ENCODE assay signal across 9 mouse cellular contexts in the genomic region with DNA sequence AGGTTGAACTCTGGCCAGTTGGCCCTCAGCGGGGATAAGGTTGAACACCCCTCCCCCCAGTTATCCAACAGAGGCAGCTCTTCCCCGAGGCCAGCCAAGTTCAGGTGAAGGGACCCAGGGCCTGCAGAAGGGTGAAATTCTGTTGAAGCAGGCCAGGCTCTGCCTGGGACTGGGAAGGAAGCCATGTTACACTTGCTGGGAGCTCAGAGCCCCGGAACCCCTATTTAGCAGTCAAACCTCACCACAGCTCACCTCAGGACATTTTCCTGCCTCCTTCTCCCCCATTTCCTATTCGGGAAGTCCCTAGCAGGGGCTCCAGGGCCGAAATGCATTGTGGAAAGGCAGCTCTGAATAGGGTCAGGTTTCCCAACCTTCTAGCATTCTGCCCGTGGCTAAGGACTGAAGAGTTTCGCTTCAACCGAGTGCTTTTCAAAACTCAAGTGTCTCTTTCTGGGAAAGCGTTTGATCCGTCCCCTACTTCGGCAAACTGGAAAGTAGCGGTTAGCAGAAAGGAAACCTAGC. TPM values are rescaled to one million over a fixed set of nuclear protein-coding genes. Genes with fewer than 3 reads are reported as not detected.
A peak's percentile ranks its signal among the peaks of the same experiment; 100 is the strongest.
DNase-seq lines count a peak whose midpoint lies in the region; ATAC-seq and TF ChIP-seq lines count a peak whose summit lies in the region.
"Had no signal": no experiment of that assay in that cellular context is flagged by ENCODE, and none has a peak within 500 bp of the region (broad histone marks: within the 10 kb centered on the region; RNA-seq: fewer than 3 reads in every experiment).

No protein-coding gene starts in this region.

- no peak overlapping the region for H3K27ac ChIP-seq in heart, embryonic 14.5 days (replicated peaks in 1 of 2; ENCODE audit: control insufficient read depth in 1 of 2, insufficient read depth in 1 of 2, low read depth in 2 of 2, low read length in 2 of 2)
- peak overlapping the region; percentile 83 for H3K27ac ChIP-seq in hindbrain, embryonic 13.5 days
- H3K27ac ChIP-seq in limb, embryonic 14.5 days (replicated peaks; ENCODE audit: low read depth, low read length): no peak overlapping the region
- 0 out of 2 replicates have a peak overlapping the region, but pooled peaks have one; percentile 51 for H3K27ac ChIP-seq in midbrain, postnatal 0 days (ENCODE audit: low read depth, low read length)

- intact Hi-C loops in heart, postnatal 36 days (cut with DNase I): loop anchor here (10.0 kb wide), 1 partner anchor 918 kb away; no protein-coding TSS in a partner anchor

- peak overlapping the region; percentile 25; the same call in 1 of the 2 replicates for H3K9ac ChIP-seq in heart, embryonic 14.5 days (ENCODE audit: low read length)
- H3K9ac ChIP-seq in hindbrain, embryonic 13.5 days: peak overlapping the region; percentile 49; the same call in 1 of the 2 replicates
- H3K9ac ChIP-seq in limb, embryonic 14.5 days (ENCODE audit: low read depth, low read length, severe bottlenecking): no peak overlapping the region
- no peak overlapping the region for H3K9ac ChIP-seq in midbrain, postnatal 0 days (replicated peaks; ENCODE audit: low read length, poor library complexity, severe bottlenecking)

- WGBS in heart, embryonic 14.5 days: 33% methylated on average over 12 of the region's 12 CpGs
- 8% methylated on average over 12 of the region's 12 CpGs for WGBS in hindbrain, embryonic 13.5 days
- whole genome bisulfite sequencing in limb, embryonic 14.5 days: 11% methylated on average over 12 of the region's 12 CpGs
- 28% methylated on average over 12 of the region's 12 CpGs for WGBS in midbrain, postnatal 0 days

- no peak for TF ChIP-seq CTCF in midbrain, postnatal 0 days (IDR thresholded peaks at IDR 0.05)

- no peak for TF ChIP-seq POLR2A in limb, embryonic 14.5 days (IDR thresholded peaks at IDR 0.05; ENCODE audit: borderline replicate concordance, extremely low read depth, insufficient read depth, insufficient read length)

- peak overlapping the region in 1 of 2 experiments; percentile 19; a peak in 1 of 4 replicates for H3K4me3 ChIP-seq in heart, embryonic 14.5 days (ENCODE audit: control insufficient read depth in 1 of 2, insufficient read depth in 1 of 2, low read depth in 1 of 2, low read length in 2 of 2)
- H3K4me3 ChIP-seq in hindbrain, embryonic 13.5 days: peak overlapping the region; percentile 34
- H3K4me3 ChIP-seq in limb, embryonic 14.5 days (replicated peaks; ENCODE audit: low read length): no peak overlapping the region
- H3K4me3 ChIP-seq in midbrain, postnatal 0 days (ENCODE audit: low read depth, low read length): peak overlapping the region; percentile 22; the same call in 1 of the 2 replicates

- no peaks in the 10 kb centered on the region for H3K36me3 ChIP-seq in heart, embryonic 14.5 days (ENCODE audit: control insufficient read depth, insufficient read depth, low read length)
- no peaks in the 10 kb centered on the region for H3K36me3 ChIP-seq in hindbrain, embryonic 13.5 days
- H3K36me3 ChIP-seq in limb, embryonic 14.5 days (ENCODE audit: control insufficient read depth, insufficient read depth, low read length): no peaks in the 10 kb centered on the region
- H3K36me3 ChIP-seq in midbrain, postnatal 0 days (ENCODE audit: insufficient read depth, low read length): no peaks in the 10 kb centered on the region

- peaks cover 57% of the 10 kb centered on the region for H3K27me3 ChIP-seq in heart, embryonic 14.5 days (ENCODE audit: control insufficient read depth, insufficient read depth, low read length)
- H3K27me3 ChIP-seq in hindbrain, embryonic 13.5 days: peaks cover 74% of the 10 kb centered on the region
- H3K27me3 ChIP-seq in limb, embryonic 14.5 days (ENCODE audit: control insufficient read depth, insufficient read depth, low read length): peaks cover 85% of the 10 kb centered on the region
- H3K27me3 ChIP-seq in midbrain, postnatal 0 days (ENCODE audit: insufficient read depth, low read length): peaks cover 18% of the 10 kb centered on the region; the same call in 1 of the 2 replicates

- no peaks in the 10 kb centered on the region for H3K9me3 ChIP-seq in heart, embryonic 14.5 days (ENCODE audit: control insufficient read depth, low read length)
- no peaks in the 10 kb centered on the region for H3K9me3 ChIP-seq in hindbrain, embryonic 13.5 days
- no peaks in the 10 kb centered on the region for H3K9me3 ChIP-seq in limb, embryonic 14.5 days (ENCODE audit: control insufficient read depth, low read length)
- no peaks in the 10 kb centered on the region for H3K9me3 ChIP-seq in midbrain, postnatal 0 days (ENCODE audit: low read length)

- H3K4me1 ChIP-seq in heart, embryonic 14.5 days (ENCODE audit: control insufficient read depth in 2 of 2, insufficient read depth in 2 of 2, low read length in 2 of 2): peaks cover 30 to 35% of the 10 kb centered on the region in 2 experiments; a peak in 3 of 4 replicates
- peaks cover 49% of the 10 kb centered on the region for H3K4me1 ChIP-seq in hindbrain, embryonic 13.5 days (replicated peaks)
- 0 out of 2 replicates have a peak, but pooled peaks cover 4% of the 10 kb centered on the region for H3K4me1 ChIP-seq in limb, embryonic 14.5 days (ENCODE audit: control insufficient read depth, insufficient read depth, low read length)
- 0 out of 2 replicates have a peak, but pooled peaks cover 6% of the 10 kb centered on the region for H3K4me1 ChIP-seq in midbrain, postnatal 0 days (ENCODE audit: insufficient read depth, low read length)

- ATAC-seq in heart, embryonic 14.5 days (ENCODE audit: insufficient number of reproducible peaks, insufficient read depth, low FRiP score, low read depth): no peak
- no peak for ATAC-seq in hindbrain, embryonic 13.5 days (ENCODE audit: low FRiP score)
- ATAC-seq in limb, embryonic 14.5 days (ENCODE audit: low FRiP score, low read depth): no peak
- ATAC-seq in midbrain, postnatal 0 days (ENCODE audit: low FRiP score): no peak

- peak overlapping the region; percentile 74 for H3K4me2 ChIP-seq in heart, embryonic 14.5 days (ENCODE audit: low read length)
- H3K4me2 ChIP-seq in hindbrain, embryonic 13.5 days: peak overlapping the region; percentile 66
- peak overlapping the region; percentile 17; the same call in 1 of the 2 replicates for H3K4me2 ChIP-seq in limb, embryonic 14.5 days (replicated peaks; ENCODE audit: low read depth, low read length, severe bottlenecking)
- H3K4me2 ChIP-seq in midbrain, postnatal 0 days (ENCODE audit: low read depth, low read length, poor library complexity, severe bottlenecking): peak overlapping the region; percentile 42

- no peak for DNase-seq in heart, postnatal 36 days
- DNase-seq in limb, embryonic 14.5 days (ENCODE audit: low spot score): no peak
- no peak for DNase-seq in midbrain, postnatal 0 days (ENCODE audit: low spot score)
- DNase-seq in layer of hippocampus, adult 9-11 months: no peak
- no peak for DNase-seq in urinary bladder, postnatal 36 days (ENCODE audit: low spot score in 2 of 2)
- DNase-seq in urinary bladder, postnatal 25 days (ENCODE audit: low spot score): no peak
- DNase-seq: cerebellum, adult 2 months had no signal

RNA-seq across cellular contexts. Expression of a gene that starts 4.9 kb away (rescaled TPM):
- polyA plus RNA-seq in heart, embryonic 14.5 days (2014; fragmentation: Nextera tagmentation; extraction: Ambion mirVana): 9.8 and 13.1 TPM in 2 replicates
- total RNA-seq in heart, postnatal 36 days (2021): 10 to 100 TPM; 30.0 to 41.2 TPM
- polyA plus RNA-seq in hindbrain, embryonic 13.5 days (2015; fragmentation: Nextera tagmentation; extraction: Ambion mirVana): 20.4 and 23.6 TPM in 2 replicates
- polyA plus RNA-seq in limb, embryonic 14.5 days (2012; rRNA removed): 28.2 and 33.5 TPM in 2 replicates
- 15.3 and 17.2 TPM in 2 replicates for polyA plus RNA-seq in limb, embryonic 14.5 days (2014; fragmentation: Nextera tagmentation; extraction: Ambion mirVana)
- 27.2 and 27.3 TPM in 2 replicates for total RNA-seq in midbrain, postnatal 0 days (2014; rRNA removed)
- 10.6 and 13.4 TPM in 2 replicates for polyA plus RNA-seq in midbrain, postnatal 0 days (2015; fragmentation: Nextera tagmentation; extraction: Ambion mirVana)

Comparison
In these comparisons a context has a peak if more than half of its experiments do, and no peak if none do; other contexts are left out.
1. H3K27ac ChIP-seq: peak in hindbrain, embryonic 13.5 days (single experiment) and midbrain, postnatal 0 days (single experiment); none in heart, embryonic 14.5 days (0 of 2) and limb, embryonic 14.5 days (single experiment).
2. H3K4me2 ChIP-seq: peak in every context shown above with its lines; median percentile 74 in heart, embryonic 14.5 days; 66 in hindbrain, embryonic 13.5 days; 42 in midbrain, postnatal 0 days; 17 in limb, embryonic 14.5 days.
3. H3K9ac ChIP-seq: peak in heart, embryonic 14.5 days (single experiment) and hindbrain, embryonic 13.5 days (single experiment); none in limb, embryonic 14.5 days (single experiment) and midbrain, postnatal 0 days (single experiment).